Mouse (Mus musculus): Measurements from ENCODE around the gene Olfr284. TPM values are rescaled to one million over a fixed set of nuclear protein-coding genes. Genes with fewer than 3 reads are reported as not detected.

Gene Olfr284
- polyA plus RNA-seq, 1 experiment from 2014 or later, result not detected

Other genes with a start within 250 kb of the Olfr284 start
- gene Pfkm, start 248.4 kb downstream of the Olfr284 start, polyA plus RNA-seq (2015; fragmentation: Nextera tagmentation; extraction: Ambion mirVana), result 93.3 and 97.0 TPM in 2 replicates
- gene Senp1, start 247.2 kb downstream of the Olfr284 start, polyA plus RNA-seq (2015; fragmentation: Nextera tagmentation; extraction: Ambion mirVana), result 26.9 and 30.9 TPM in 2 replicates
- gene Asb8, start 175.4 kb downstream of the Olfr284 start, polyA plus RNA-seq (2015; fragmentation: Nextera tagmentation; extraction: Ambion mirVana), result 48.5 and 51.1 TPM in 2 replicates
- 29.7 and 50.4 TPM in 2 replicates for gene Ccdc184, start 173.8 kb downstream of the Olfr284 start, polyA plus RNA-seq (2015; fragmentation: Nextera tagmentation; extraction: Ambion mirVana)
- not detected in 2 replicates for gene Olfr288, start 145.4 kb downstream of the Olfr284 start, polyA plus RNA-seq (2015; fragmentation: Nextera tagmentation; extraction: Ambion mirVana)
- not detected in 2 replicates for gene Gm44579, start 120.0 kb downstream of the Olfr284 start, polyA plus RNA-seq (2015; fragmentation: Nextera tagmentation; extraction: Ambion mirVana)
- gene Olfr287, start 119.9 kb downstream of the Olfr284 start, polyA plus RNA-seq (2015; fragmentation: Nextera tagmentation; extraction: Ambion mirVana), result not detected in 2 replicates
- not detected in 2 replicates for gene Olfr286, start 106.5 kb downstream of the Olfr284 start, polyA plus RNA-seq (2015; fragmentation: Nextera tagmentation; extraction: Ambion mirVana)
- gene H1fnt, start 83.7 kb downstream of the Olfr284 start, polyA plus RNA-seq (2015; fragmentation: Nextera tagmentation; extraction: Ambion mirVana), result not detected in 2 replicates
- gene Zfp641, start 44.8 kb downstream of the Olfr284 start, polyA plus RNA-seq (2015; fragmentation: Nextera tagmentation; extraction: Ambion mirVana), result 3.9 and 5.7 TPM in 2 replicates
- gene Olfr285, start 23.6 kb downstream of the Olfr284 start, polyA plus RNA-seq (2015; fragmentation: Nextera tagmentation; extraction: Ambion mirVana), result not detected in 2 replicates
- gene Olfr283, start 40.0 kb upstream of the Olfr284 start, polyA plus RNA-seq (2015; fragmentation: Nextera tagmentation; extraction: Ambion mirVana), result not detected in 2 replicates
- gene Olfr282, start 90.2 kb upstream of the Olfr284 start, polyA plus RNA-seq (2015; fragmentation: Nextera tagmentation; extraction: Ambion mirVana), result not detected in 2 replicates
- gene Olfr281, start 111.6 kb upstream of the Olfr284 start, polyA plus RNA-seq (2015; fragmentation: Nextera tagmentation; extraction: Ambion mirVana), result not detected in 2 replicates
- gene OR5BS1P, start 128.9 kb upstream of the Olfr284 start, polyA plus RNA-seq (2015; fragmentation: Nextera tagmentation; extraction: Ambion mirVana), result not detected in 2 replicates
- not detected in 2 replicates for gene Lalba, start 141.7 kb upstream of the Olfr284 start, polyA plus RNA-seq (2015; fragmentation: Nextera tagmentation; extraction: Ambion mirVana)
- gene Olfr279, start 151.4 kb upstream of the Olfr284 start, polyA plus RNA-seq (2015; fragmentation: Nextera tagmentation; extraction: Ambion mirVana), result not detected in 2 replicates
- gene Kansl2, start 193.3 kb upstream of the Olfr284 start, polyA plus RNA-seq (2015; fragmentation: Nextera tagmentation; extraction: Ambion mirVana), result 130 and 141 TPM in 2 replicates
- 74.5 and 78.4 TPM in 2 replicates for gene Ccnt1, start 229.9 kb upstream of the Olfr284 start, polyA plus RNA-seq (2015; fragmentation: Nextera tagmentation; extraction: Ambion mirVana)
- 0.56 TPM in 1 of 2 replicates, not detected in the other for gene 4930415O20Rik, start 230.0 kb upstream of the Olfr284 start, polyA plus RNA-seq (2015; fragmentation: Nextera tagmentation; extraction: Ambion mirVana)